In the genomic region with DNA sequence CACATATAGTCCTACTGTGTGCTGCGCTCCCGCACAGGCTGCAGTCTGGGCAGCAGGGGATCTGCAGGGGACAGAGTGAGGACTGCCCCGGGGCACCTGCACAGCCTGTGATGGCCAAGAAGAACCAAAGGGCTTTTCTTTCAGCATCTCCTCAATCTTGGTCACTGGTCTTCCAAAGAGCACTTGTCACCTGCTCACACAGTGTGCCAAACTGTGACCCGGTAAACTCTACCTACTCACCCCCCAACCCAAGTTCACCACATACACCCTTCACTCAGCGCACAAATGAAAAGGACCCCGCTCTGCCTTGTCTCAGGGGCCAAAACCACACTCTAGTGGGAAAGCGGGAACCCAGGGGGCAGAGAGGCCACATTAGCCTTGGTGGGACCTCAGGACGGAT, we compare ENCODE assay signal across 10 mouse cellular contexts. TPM values are rescaled to one million over a fixed set of nuclear protein-coding genes. Genes with fewer than 3 reads are reported as not detected.
A peak's percentile ranks its signal among the peaks of the same experiment; 100 is the strongest.
DNase-seq lines count a peak whose midpoint lies in the region; ATAC-seq and TF ChIP-seq lines count a peak whose summit lies in the region.
"Had no signal": no experiment of that assay in that cellular context is flagged by ENCODE, and none has a peak within 500 bp of the region (broad histone marks: within the 10 kb centered on the region; RNA-seq: fewer than 3 reads in every experiment).

No protein-coding gene starts in this region.

- 57% methylated on average over 8 of the region's 8 CpGs for WGBS in heart, adult 2 months
- 69% methylated on average over 8 of the region's 8 CpGs for WGBS in hindbrain, embryonic 11.5 days
- 93% methylated on average over 8 of the region's 8 CpGs for WGBS in macrophage (ENCODE audit: missing documents)

- H3K79me2 ChIP-seq in heart, adult 2 months (replicated peaks; ENCODE audit: control insufficient read depth, insufficient read depth, low read length), result peaks cover 6% of the 10 kb centered on the region
- peaks cover 60% of the 10 kb centered on the region for H3K79me2 ChIP-seq in MEL (ENCODE audit: control insufficient read depth, insufficient read depth, low read length, poor library complexity)
- H3K79me2 ChIP-seq in macrophage (ENCODE audit: inconsistent target), result peaks cover 82% of the 10 kb centered on the region

- TF ChIP-seq CTCF in heart, adult 2 months (IDR thresholded peaks at IDR 0.05), result no peak
- TF ChIP-seq CTCF in MEL (IDR thresholded peaks at IDR 0.05 in 2 of 3, conservative IDR thresholded peaks at IDR 0.05 in 1 of 3; ENCODE audit: control insufficient read depth in 1 of 3, insufficient read depth in 1 of 3, low read depth in 2 of 3, low read length in 3 of 3, poor library complexity in 1 of 3, severe bottlenecking in 1 of 3), result no peak

- H3K9ac ChIP-seq in heart, adult 2 months (ENCODE audit: low read depth, low read length), result peak overlapping the region; percentile 98; the same call in 1 of the 2 replicates
- no peak overlapping the region for H3K9ac ChIP-seq in MEL (ENCODE audit: control insufficient read depth, low read depth, low read length, poor library complexity, severe bottlenecking)
- peak overlapping the region; percentile 94 for H3K9ac ChIP-seq in hindbrain, embryonic 11.5 days (ENCODE audit: low read depth, low read length)

- ATAC-seq in hindbrain, embryonic 11.5 days (ENCODE audit: low FRiP score), result no peak

- intact Hi-C loops in heart, adult 2 months (cut with DNase I), result loop anchor here (5.0 kb wide), 1 partner anchor 65 kb away; the partner anchor contains the start of gene Hyal2

- peak overlapping the region; percentile 87 for H3K4me2 ChIP-seq in hindbrain, embryonic 11.5 days (replicated peaks; ENCODE audit: low read depth, low read length)

- H3K27ac ChIP-seq in heart, adult 2 months, result peak overlapping the region; percentile 97
- H3K27ac ChIP-seq in MEL (ENCODE audit: control insufficient read depth, low read depth, low read length), result peak overlapping the region; percentile 16; the same call in 1 of the 2 replicates
- peak overlapping the region; percentile 99 for H3K27ac ChIP-seq in hindbrain, embryonic 11.5 days (ENCODE audit: low read depth, low read length)
- peak overlapping the region; percentile 87 for H3K27ac ChIP-seq in macrophage

- peak overlapping the region; percentile 86; the same call in 1 of the 2 replicates for H3K4me3 ChIP-seq in heart, adult 2 months
- no peak overlapping the region for H3K4me3 ChIP-seq in MEL (ENCODE audit: control insufficient read depth in 1 of 2, insufficient read depth in 1 of 2, low read depth in 2 of 2, low read length in 2 of 2)
- peak overlapping the region; percentile 91 for H3K4me3 ChIP-seq in hindbrain, embryonic 11.5 days (ENCODE audit: low read depth, low read length)
- H3K4me3 ChIP-seq in macrophage (ENCODE audit: inconsistent target), result peak overlapping the region; percentile 99

- DNase-seq in heart, adult 2 months, result peak in 1 of 2 experiments; percentile 33
- DNase-seq in heart, adult 8-10 months (ENCODE audit: low spot score), result no peak
- no peak for DNase-seq in MEL (ENCODE audit: low read depth, low spot score)
- DNase-seq in hindbrain, embryonic 11.5 days (ENCODE audit: low spot score), result no peak
- no peak for DNase-seq in embryo, embryonic 10 days (ENCODE audit: low spot score)
- no peak for DNase-seq in layer of hippocampus, postnatal 25 days (ENCODE audit: extremely low spot score in 1 of 2, low spot score in 1 of 2)
- no peak for DNase-seq in kidney, adult 8-10 months
- DNase-seq: adrenal gland, adult 8-10 months had no signal

- TF ChIP-seq RAD21 in MEL (IDR thresholded peaks at IDR 0.05; ENCODE audit: low read depth, low read length), result no peak

- peaks cover 6% of the 10 kb centered on the region; the same call in 1 of the 2 replicates for H3K36me3 ChIP-seq in heart, adult 2 months (ENCODE audit: control insufficient read depth, insufficient read depth, low read length)
- H3K36me3 ChIP-seq in MEL (ENCODE audit: control insufficient read depth in 1 of 2, insufficient read depth in 2 of 2, low read length in 2 of 2) (peaks cover 0 to 19% of the 10 kb centered on the region in 2 experiments; a peak in 2 of 4 replicates), macrophage (ENCODE audit: inconsistent target) (0 out of 2 replicates have a peak, but pooled peaks cover 8% of the 10 kb centered on the region)
- no peaks in the 10 kb centered on the region for H3K36me3 ChIP-seq in hindbrain, embryonic 11.5 days (ENCODE audit: control insufficient read depth, insufficient read depth, low read length)

- no peak for TF ChIP-seq EP300 in heart, adult 2 months (IDR thresholded peaks at IDR 0.05; ENCODE audit: insufficient read depth, low read depth, low read length)
- no peak for TF ChIP-seq EP300 in MEL (IDR thresholded peaks at IDR 0.05; ENCODE audit: low read depth in 1 of 2, low read length in 2 of 2)

- H3K4me1 ChIP-seq in heart, adult 2 months (ENCODE audit: control insufficient read depth, insufficient read depth, low read length), result peaks cover 32% of the 10 kb centered on the region
- H3K4me1 ChIP-seq in MEL (ENCODE audit: control insufficient read depth in 1 of 2, insufficient read depth in 2 of 2, low read length in 2 of 2), result peaks cover 5 to 27% of the 10 kb centered on the region in 2 experiments; a peak in 3 of 4 replicates
- peaks cover 57% of the 10 kb centered on the region for H3K4me1 ChIP-seq in hindbrain, embryonic 11.5 days (replicated peaks; ENCODE audit: control insufficient read depth, insufficient read depth, low read length)

- no peak for TF ChIP-seq POLR2A in heart, adult 2 months (IDR thresholded peaks at IDR 0.05; ENCODE audit: insufficient read depth, low read depth, low read length)
- no peak for TF ChIP-seq POLR2A in MEL (IDR thresholded peaks at IDR 0.05; ENCODE audit: control insufficient read depth in 1 of 2, insufficient read depth in 1 of 2, low read depth in 1 of 2, low read length in 2 of 2, poor library complexity in 1 of 2)

- no peaks in the 10 kb centered on the region for H3K27me3 ChIP-seq in heart, adult 2 months (ENCODE audit: control insufficient read depth, insufficient read depth, low read length)
- no peaks in the 10 kb centered on the region for H3K27me3 ChIP-seq in MEL (ENCODE audit: control insufficient read depth in 1 of 2, insufficient read depth in 2 of 2, low read length in 2 of 2)
- no peaks in the 10 kb centered on the region for H3K27me3 ChIP-seq in hindbrain, embryonic 11.5 days (ENCODE audit: control insufficient read depth, insufficient read depth, low read length)

- H3K9me3 ChIP-seq in MEL (replicated peaks; ENCODE audit: insufficient read depth, low read length), result no peaks in the 10 kb centered on the region
- no peaks in the 10 kb centered on the region for H3K9me3 ChIP-seq in hindbrain, embryonic 11.5 days (ENCODE audit: control insufficient read depth, low read length)

RNA-seq across cellular contexts. Expression of gene Gnai2, which starts 3.3 kb away (rescaled TPM):
- 100 to 1,000 TPM; 243 to 250 TPM for total RNA-seq in heart, adult 2 months (2021)
- polyA plus RNA-seq in heart, adult 2 months (2012; rRNA removed), result 311 and 386 TPM in 2 replicates
- total RNA-seq in heart, adult 8-10 months (2022), result 100 to 1,000 TPM; 227 to 299 (median 259) TPM
- 129 and 131 TPM in 2 replicates for total RNA-seq in MEL (2012; rRNA removed)
- polyA plus RNA-seq in MEL (2012; ENCODE audit: insufficient read depth in 1 of 2, insufficient read length in 2 of 2, low read depth in 1 of 2, low replicate concordance in 2 of 2, missing spikeins in 1 of 2) (100 to 1,000 TPM; 137 to 335 TPM), macrophage (2018) (624 to 802 TPM (median 682 TPM) in 3 replicates)
- polyA plus RNA-seq in hindbrain, embryonic 11.5 days (2014; fragmentation: Nextera tagmentation; extraction: Ambion mirVana), result 529 and 534 TPM in 2 replicates
- 100 to 1,000 TPM in 23 of 26 experiments, 10 to 100 TPM in 3; 71.0 to 453 (median 221) TPM for total RNA-seq in macrophage (2018; cell fraction: chromatin; rRNA removed)
- 100 to 1,000 TPM; 541 to 697 (median 633) TPM for total RNA-seq in macrophage (2018; cell fraction: cytosol; rRNA removed)
- 100 to 1,000 TPM; 118 to 431 (median 271) TPM for total RNA-seq in macrophage (2018; cell fraction: nucleus; rRNA removed)
- total RNA-seq in layer of hippocampus, postnatal 25 days (2021), result 100 to 1,000 TPM; 208 to 223 TPM

RNA-seq across cellular contexts. Expression of gene Sema3b, which starts 22.8 kb away (rescaled TPM):
- total RNA-seq in heart, adult 2 months (2021), result 10 to 100 TPM; 19.9 to 24.2 TPM
- 33.7 and 39.1 TPM in 2 replicates for polyA plus RNA-seq in heart, adult 2 months (2012; rRNA removed)
- 10 to 100 TPM; 21.1 to 33.0 (median 24.2) TPM for total RNA-seq in heart, adult 8-10 months (2022)
- total RNA-seq in MEL (2012; rRNA removed), result 0.04 and 0.07 TPM in 2 replicates
- polyA plus RNA-seq in MEL (2012; ENCODE audit: insufficient read depth in 1 of 2, insufficient read length in 2 of 2, low read depth in 1 of 2, low replicate concordance in 2 of 2, missing spikeins in 1 of 2) (under 1 TPM in 1 of 2 experiments, not detected in 1; 0.21 TPM), macrophage (2018) (not detected in 3 replicates)
- 1.4 and 1.6 TPM in 2 replicates for polyA plus RNA-seq in hindbrain, embryonic 11.5 days (2014; fragmentation: Nextera tagmentation; extraction: Ambion mirVana)
- total RNA-seq in macrophage (2018; cell fraction: chromatin; rRNA removed), result 1 to 10 TPM in 3 of 26 experiments, under 1 TPM in 14, not detected in 9; 0.17 to 2.2 (median 0.60) TPM
- under 1 TPM in 3 of 26 experiments, not detected in 23; 0.03 to 0.14 (median 0.06) TPM for total RNA-seq in macrophage (2018; cell fraction: cytosol; rRNA removed)
- total RNA-seq in macrophage (2018; cell fraction: nucleus; rRNA removed), result 1 to 10 TPM in 1 of 26 experiments, under 1 TPM in 4, not detected in 21; 0.11 to 1.0 (median 0.30) TPM
- total RNA-seq in layer of hippocampus, postnatal 25 days (2021), result 1 to 10 TPM; 2.2 to 2.7 TPM

RNA-seq across cellular contexts. Expression of gene Slc38a3, which starts 37.5 kb away (rescaled TPM):
- 10 to 100 TPM; 71.5 to 88.3 TPM for total RNA-seq in heart, adult 2 months (2021)
- polyA plus RNA-seq in heart, adult 2 months (2012; rRNA removed), result 162 and 314 TPM in 2 replicates
- total RNA-seq in heart, adult 8-10 months (2022), result 10 to 100 TPM; 62.8 to 91.0 (median 81.6) TPM
- total RNA-seq in MEL (2012; rRNA removed), result not detected in 2 replicates
- not detected for polyA plus RNA-seq in MEL (2012; ENCODE audit: insufficient read depth in 1 of 2, insufficient read length in 2 of 2, low read depth in 1 of 2, low replicate concordance in 2 of 2, missing spikeins in 1 of 2)
- 8.0 and 9.8 TPM in 2 replicates for polyA plus RNA-seq in hindbrain, embryonic 11.5 days (2014; fragmentation: Nextera tagmentation; extraction: Ambion mirVana)
- total RNA-seq in macrophage (2018; cell fraction: chromatin; rRNA removed), result not detected
- total RNA-seq in macrophage (2018; cell fraction: cytosol; rRNA removed), result not detected
- total RNA-seq in macrophage (2018; cell fraction: nucleus; rRNA removed), result not detected
- polyA plus RNA-seq in macrophage (2018), result not detected in 3 replicates
- total RNA-seq in layer of hippocampus, postnatal 25 days (2021), result 10 to 100 TPM; 57.8 to 66.2 TPM

RNA-seq across cellular contexts. Expression of gene Ifrd2, which starts 44.4 kb away (rescaled TPM):
- total RNA-seq in heart, adult 2 months (2021), result 10 to 100 TPM; 39.9 to 51.4 TPM
- polyA plus RNA-seq in heart, adult 2 months (2012; rRNA removed), result 43.7 and 54.5 TPM in 2 replicates
- 10 to 100 TPM; 43.7 to 58.2 (median 47.5) TPM for total RNA-seq in heart, adult 8-10 months (2022)
- 136 and 147 TPM in 2 replicates for total RNA-seq in MEL (2012; rRNA removed)
- polyA plus RNA-seq in MEL (2012; ENCODE audit: insufficient read depth in 1 of 2, insufficient read length in 2 of 2, low read depth in 1 of 2, low replicate concordance in 2 of 2, missing spikeins in 1 of 2) (100 to 1,000 TPM in 1 of 2 experiments, not detected in 1; 292 TPM), macrophage (2018) (4.4 to 25.0 TPM (median 10.0 TPM) in 3 replicates)
- 26.9 and 27.7 TPM in 2 replicates for polyA plus RNA-seq in hindbrain, embryonic 11.5 days (2014; fragmentation: Nextera tagmentation; extraction: Ambion mirVana)
- total RNA-seq in macrophage (2018; cell fraction: chromatin; rRNA removed), result 10 to 100 TPM in 7 of 26 experiments, 1 to 10 TPM in 19; 2.6 to 17.1 (median 7.9) TPM
- total RNA-seq in macrophage (2018; cell fraction: cytosol; rRNA removed), result 10 to 100 TPM in 1 of 26 experiments, 1 to 10 TPM in 25; 3.3 to 10.4 (median 6.3) TPM
- 10 to 100 TPM in 6 of 26 experiments, 1 to 10 TPM in 20; 2.1 to 27.4 (median 5.2) TPM for total RNA-seq in macrophage (2018; cell fraction: nucleus; rRNA removed)
- 10 to 100 TPM; 11.8 to 16.8 TPM for total RNA-seq in layer of hippocampus, postnatal 25 days (2021)

RNA-seq across cellular contexts. Expression of gene Gnat1, which starts 47.7 kb away (rescaled TPM):
- not detected for total RNA-seq in heart, adult 2 months (2021)
- polyA plus RNA-seq in heart, adult 2 months (2012; rRNA removed), result not detected in 2 replicates
- total RNA-seq in heart, adult 8-10 months (2022), result not detected
- 0.27 TPM in 1 of 2 replicates, not detected in the other for total RNA-seq in MEL (2012; rRNA removed)
- 100 to 1,000 TPM in 1 of 2 experiments, not detected in 1; 326 TPM for polyA plus RNA-seq in MEL (2012; ENCODE audit: insufficient read depth in 1 of 2, insufficient read length in 2 of 2, low read depth in 1 of 2, low replicate concordance in 2 of 2, missing spikeins in 1 of 2)
- 0.84 and 1.2 TPM in 2 replicates for polyA plus RNA-seq in hindbrain, embryonic 11.5 days (2014; fragmentation: Nextera tagmentation; extraction: Ambion mirVana)
- 1 to 10 TPM in 8 of 26 experiments, not detected in 18; 2.2 to 2.9 (median 2.5) TPM for total RNA-seq in macrophage (2018; cell fraction: chromatin; rRNA removed)
- total RNA-seq in macrophage (2018; cell fraction: cytosol; rRNA removed), result under 1 TPM in 1 of 26 experiments, not detected in 25; 0.14 TPM
- total RNA-seq in macrophage (2018; cell fraction: nucleus; rRNA removed), result 1 to 10 TPM in 4 of 26 experiments, not detected in 22; 1.4 to 4.9 (median 1.9) TPM
- not detected in 3 replicates for polyA plus RNA-seq in macrophage (2018)
- total RNA-seq in layer of hippocampus, postnatal 25 days (2021), result not detected
- total RNA-seq: gastrocnemius, postnatal 4 days had no signal

Comparison
In these comparisons a context has a peak if more than half of its experiments do, and no peak if none do; other contexts are left out.
1. H3K27ac ChIP-seq: peak in every context shown above with its lines; median percentile 99 in hindbrain, embryonic 11.5 days; 97 in heart, adult 2 months; 87 in macrophage; 16 in MEL.
2. H3K4me3 ChIP-seq: peak in heart, adult 2 months (single experiment), hindbrain, embryonic 11.5 days (single experiment) and macrophage (single experiment); none in MEL (0 of 2).
3. RNA of gene Sema3b, which starts 22.8 kb away (total RNA-seq): 21.1 to 33.0 TPM in heart, adult 8-10 months and 19.9 to 24.2 TPM in heart, adult 2 months; 2.2 to 2.7 TPM in layer of hippocampus, postnatal 25 days and 0.04 to 0.07 TPM in MEL; every median in the first group is over 4 times any median in the second.
4. RNA of gene Slc38a3, which starts 37.5 kb away (total RNA-seq): 71.5 to 88.3 TPM in heart, adult 2 months, 62.8 to 91.0 TPM in heart, adult 8-10 months and 57.8 to 66.2 TPM in layer of hippocampus, postnatal 25 days; not detected in MEL; every median in the first group is over 10 times any median in the second.